Mouse (Mus musculus) heart, adult 2 months (tissue): ENCODE results near the gene Cfdp1. TPM values are rescaled to one million over a fixed set of nuclear protein-coding genes. Genes with fewer than 3 reads are reported as not detected.
A peak's percentile ranks its signal among the peaks of the same experiment; 100 is the strongest.

ENCODE experiments used
- DNase-seq, 2 experiments: peaks; one replicate each; pipeline ENCODE4 v3.0.0; 2021
- H3K27ac ChIP-seq: fragments of 200-600 bp; 2 replicates; pipeline ENCODE4 v1.8.1; 2022
- H3K27me3 ChIP-seq: fragments of 200-500 bp; 2 replicates; pipeline ENCODE4 v1.6.1; 2012; ENCODE audit warnings: mild to moderate bottlenecking, low read length, inconsistent platforms, mixed read lengths; ENCODE audit not compliant: control insufficient read depth, insufficient read depth
- H3K36me3 ChIP-seq: fragments of 200-500 bp; 2 replicates; pipeline ENCODE4 v1.6.1; 2012; ENCODE audit warnings: low read length, inconsistent platforms; ENCODE audit not compliant: control insufficient read depth, insufficient read depth
- H3K4me1 ChIP-seq: fragments of 200-500 bp; 2 replicates; pipeline ENCODE4 v1.6.1; 2011; ENCODE audit warnings: low read length; ENCODE audit not compliant: control insufficient read depth, insufficient read depth
- H3K4me3 ChIP-seq: fragments of 200-600 bp; 2 replicates; pipeline ENCODE4 v1.8.1; 2022
- H3K79me2 ChIP-seq: fragments of 200-500 bp; replicated peaks from 2 replicates; pipeline ENCODE4 v1.6.1; 2012; ENCODE audit warnings: mild to moderate bottlenecking, inconsistent platforms, low read length, moderate library complexity, mixed read lengths; ENCODE audit not compliant: control insufficient read depth, insufficient read depth
- H3K9ac ChIP-seq: fragments of 200-500 bp; 2 replicates; pipeline ENCODE4 v1.6.1; 2012; ENCODE audit warnings: low read depth, mild to moderate bottlenecking, control low read depth, inconsistent platforms, low read length, mixed read lengths
- CTCF ChIP-seq: fragments of 200-600 bp; IDR thresholded peaks from 2 replicates; pipeline ENCODE4 v1.8.1; 2022; ENCODE audit warnings: antibody characterized with exemption, mild to moderate bottlenecking, moderate library complexity
- EP300 ChIP-seq: fragments of 200-500 bp; IDR thresholded peaks from 2 replicates; pipeline ENCODE4 v1.6.1; 2011; ENCODE audit warnings: low read depth, low read length, control low read depth; ENCODE audit not compliant: insufficient read depth
- POLR2A ChIP-seq: fragments of 200-500 bp; IDR thresholded peaks from 2 replicates; pipeline ENCODE4 v1.6.1; 2011; ENCODE audit warnings: mild to moderate bottlenecking, low read depth, low read length, control low read depth; ENCODE audit not compliant: insufficient read depth
- WGBS: fragments of 180-500 bp; shearing (Covaris S2); methylation state at CpG from one replicate; pipeline ENCODE4 v1.1.7; 2018; 5-methylcytosine and 5-hydroxymethylcytosine counted together
- intact Hi-C: fragments of 180-260 bp; cut with DNase I; formaldehyde crosslinking; loops from one replicate; pipeline ENCODE4 v1.15.1; 2025
- polyA plus RNA-seq: library from polyadenylated mRNA; depleted of rRNA; stranded (reverse); fragments of >200 nt; gene quantifications from 2 replicates; pipeline ENCODE4 v1.2.3, GENCODE M21; 2012
- total RNA-seq, 2 experiments: library from RNA; stranded (reverse); gene quantifications; 2 replicates each; pipeline ENCODE4 v1.2.3; 2021

The Cfdp1 gene
- total and polyA plus RNA-seq, 3 experiments: 5.6 to 34.4 (median 32.7) TPM

DNA sequence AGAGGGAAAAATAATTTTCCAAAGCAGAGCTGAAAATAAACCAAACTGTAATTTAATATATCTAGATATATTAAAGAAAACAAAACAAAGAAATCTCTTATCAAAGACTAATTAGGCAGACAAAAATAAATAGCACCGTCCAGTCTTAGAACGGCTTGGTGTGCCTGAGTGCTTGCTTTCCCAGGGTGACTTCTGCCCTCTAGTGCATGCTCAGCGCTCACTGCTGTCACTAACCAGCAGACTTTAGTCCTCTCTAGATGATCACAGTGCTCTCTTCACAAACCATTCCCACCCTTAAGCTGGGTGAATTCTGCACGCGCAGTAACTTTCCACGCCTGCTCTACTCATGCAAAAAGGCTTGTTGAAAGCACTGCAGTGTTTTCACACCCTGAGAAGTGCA is 28.9 kb downstream of the Cfdp1 start:
- TF ChIP-seq POLR2A (no peak), EP300 (peak; percentile 71; the same call in 1 of the 2 replicates), CTCF (peak; percentile 86)
- H3K27me3 ChIP-seq: no peaks in the 10 kb centered on the region
- no peak overlapping the region for H3K4me3 ChIP-seq
- peaks cover 25% of the 10 kb centered on the region for H3K36me3 ChIP-seq
- H3K27ac ChIP-seq: no peak overlapping the region
- no peaks in the 10 kb centered on the region; the same call in 1 of the 2 replicates for H3K79me2 ChIP-seq
- DNase-seq: peak in 1 of 2 experiments; percentile 36
- H3K9ac ChIP-seq: no peak overlapping the region
- H3K4me1 ChIP-seq: peaks cover 14% of the 10 kb centered on the region
- intact Hi-C loops: loop anchor here (2.0 kb wide), 1 partner anchor 112 kb away; no protein-coding TSS in a partner anchor
- WGBS: 44% methylated on average over 6 of the region's 6 CpGs

DNA sequence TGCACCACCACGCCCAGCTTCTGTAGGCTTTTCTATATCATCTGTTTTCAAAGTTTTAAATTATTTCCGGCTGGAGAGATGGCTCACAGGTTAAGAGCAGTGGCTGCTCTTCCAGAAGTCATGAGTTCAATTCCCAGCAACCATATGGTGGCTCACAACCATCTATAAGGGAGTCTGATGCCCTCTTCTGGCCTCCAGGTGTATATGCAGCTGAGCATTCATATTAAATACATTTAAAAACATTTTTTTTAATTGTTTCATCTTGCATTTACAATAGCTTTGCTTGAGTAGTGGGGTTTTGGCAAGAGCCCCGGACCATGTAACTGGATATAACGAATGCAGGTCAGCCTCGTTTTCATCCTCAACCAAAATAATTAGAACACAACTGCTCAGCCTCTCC is 29.8 kb downstream of the Cfdp1 start:
- no peaks in the 10 kb centered on the region; the same call in 1 of the 2 replicates for H3K79me2 ChIP-seq
- intact Hi-C loops: loop anchor here (2.0 to 5.0 kb wide), 2 partner anchors 37 to 112 kb away; no protein-coding TSS in a partner anchor
- peaks cover 21% of the 10 kb centered on the region for H3K36me3 ChIP-seq
- TF ChIP-seq CTCF: peak; percentile 67
- no peak for TF ChIP-seq POLR2A
- no peak for DNase-seq
- peaks cover 15% of the 10 kb centered on the region for H3K4me1 ChIP-seq
- no peaks in the 10 kb centered on the region for H3K27me3 ChIP-seq
- H3K9ac ChIP-seq: no peak overlapping the region
- no peak overlapping the region for H3K4me3 ChIP-seq
- WGBS: 93% methylated on average over 5 of the region's 5 CpGs
- no peak overlapping the region for H3K27ac ChIP-seq

GRCm38 (mm10) chr8:111821199-111821598 is 32.9 kb downstream of the Cfdp1 start:
- no peaks in the 10 kb centered on the region for H3K79me2 ChIP-seq
- H3K4me1 ChIP-seq: peaks cover 11% of the 10 kb centered on the region
- H3K36me3 ChIP-seq: peaks cover 17% of the 10 kb centered on the region
- TF ChIP-seq CTCF: no peak
- no peak for TF ChIP-seq EP300
- TF ChIP-seq POLR2A: no peak
- peak in 1 of 2 experiments; percentile 53 for DNase-seq
- 61% methylated on average over 10 of the region's 10 CpGs for WGBS
- intact Hi-C loops: loop anchor here (5.0 kb wide), 1 partner anchor 34 kb away; no protein-coding TSS in a partner anchor
- H3K27me3 ChIP-seq: no peaks in the 10 kb centered on the region
- H3K27ac ChIP-seq: peak overlapping the region; percentile 74
- H3K9ac ChIP-seq: no peak overlapping the region
- no peak overlapping the region for H3K4me3 ChIP-seq

GRCm38 (mm10) chr8:111820691-111821090 is 33.4 kb downstream of the Cfdp1 start:
- peaks cover 17% of the 10 kb centered on the region for H3K36me3 ChIP-seq
- H3K27ac ChIP-seq: peak overlapping the region; percentile 74
- TF ChIP-seq CTCF (no peak), POLR2A (no peak), EP300 (0 out of 2 replicates have a peak, but pooled peaks have one; percentile 32)
- 56% methylated on average over 4 of the region's 4 CpGs for WGBS
- H3K79me2 ChIP-seq: no peaks in the 10 kb centered on the region
- intact Hi-C loops: loop anchor here (5.0 kb wide), 1 partner anchor 33 kb away; no protein-coding TSS in a partner anchor
- peaks cover 11% of the 10 kb centered on the region for H3K4me1 ChIP-seq
- no peaks in the 10 kb centered on the region for H3K27me3 ChIP-seq
- no peak overlapping the region for H3K9ac ChIP-seq
- H3K4me3 ChIP-seq: no peak overlapping the region
- no peak for DNase-seq

GRCm38 (mm10) chr8:111820018-111820417 is 34.1 kb downstream of the Cfdp1 start:
- intact Hi-C loops: loop anchor here (5.0 kb wide), 1 partner anchor 33 kb away; no protein-coding TSS in a partner anchor
- H3K4me1 ChIP-seq: peaks cover 11% of the 10 kb centered on the region
- no peak overlapping the region for H3K4me3 ChIP-seq
- H3K79me2 ChIP-seq: no peaks in the 10 kb centered on the region
- TF ChIP-seq POLR2A (peak; percentile 33; the same call in 1 of the 2 replicates), CTCF (no peak), EP300 (0 out of 2 replicates have a peak, but pooled peaks have one; percentile 41)
- peak overlapping the region; percentile 74 for H3K27ac ChIP-seq
- H3K9ac ChIP-seq: no peak overlapping the region
- no peaks in the 10 kb centered on the region for H3K27me3 ChIP-seq
- peak in 1 of 2 experiments; percentile 23 for DNase-seq
- 51% methylated on average over 12 of the region's 12 CpGs for WGBS
- peaks cover 17% of the 10 kb centered on the region for H3K36me3 ChIP-seq

- DNase-seq: no peak
- H3K4me1 ChIP-seq: peaks cover 11% of the 10 kb centered on the region
- H3K27me3 ChIP-seq: no peaks in the 10 kb centered on the region
- peaks cover 17% of the 10 kb centered on the region for H3K36me3 ChIP-seq
- no peak overlapping the region for H3K9ac ChIP-seq
- TF ChIP-seq POLR2A: no peak
- TF ChIP-seq EP300: no peak
- TF ChIP-seq CTCF: no peak
- H3K79me2 ChIP-seq: no peaks in the 10 kb centered on the region
- H3K4me3 ChIP-seq: no peak overlapping the region
- 86% methylated on average over 3 of the region's 3 CpGs for WGBS
- intact Hi-C loops: loop anchor here (2.0 kb wide), 1 partner anchor 16 kb away; no protein-coding TSS in a partner anchor
- peak overlapping the region; percentile 55 for H3K27ac ChIP-seq
Measured at GRCm38 (mm10) chr8:111818556-111818955, 35.5 kb downstream of the Cfdp1 start.
